Mouse (Mus musculus) thymus, adult 2 months (tissue): ENCODE results near the gene Galns.

Experiments
- CTCF ChIP-seq: fragments of 200-500 bp; IDR thresholded peaks from 2 replicates; pipeline ENCODE4 v1.5.1; 2012; ENCODE audit warnings: mild to moderate bottlenecking, control low read depth, low read length, moderate library complexity, borderline replicate concordance; ENCODE audit not compliant: control insufficient read depth, poor library complexity, insufficient read depth; ENCODE audit errors: extremely low read depth
- POLR2A ChIP-seq: fragments of 200-500 bp; IDR thresholded peaks from 2 replicates; pipeline ENCODE4 v1.6.1; 2012; ENCODE audit warnings: mild to moderate bottlenecking, low read length, control low read depth, moderate library complexity; ENCODE audit not compliant: control insufficient read depth, poor library complexity, insufficient read depth; ENCODE audit errors: extremely low read depth

DNA sequence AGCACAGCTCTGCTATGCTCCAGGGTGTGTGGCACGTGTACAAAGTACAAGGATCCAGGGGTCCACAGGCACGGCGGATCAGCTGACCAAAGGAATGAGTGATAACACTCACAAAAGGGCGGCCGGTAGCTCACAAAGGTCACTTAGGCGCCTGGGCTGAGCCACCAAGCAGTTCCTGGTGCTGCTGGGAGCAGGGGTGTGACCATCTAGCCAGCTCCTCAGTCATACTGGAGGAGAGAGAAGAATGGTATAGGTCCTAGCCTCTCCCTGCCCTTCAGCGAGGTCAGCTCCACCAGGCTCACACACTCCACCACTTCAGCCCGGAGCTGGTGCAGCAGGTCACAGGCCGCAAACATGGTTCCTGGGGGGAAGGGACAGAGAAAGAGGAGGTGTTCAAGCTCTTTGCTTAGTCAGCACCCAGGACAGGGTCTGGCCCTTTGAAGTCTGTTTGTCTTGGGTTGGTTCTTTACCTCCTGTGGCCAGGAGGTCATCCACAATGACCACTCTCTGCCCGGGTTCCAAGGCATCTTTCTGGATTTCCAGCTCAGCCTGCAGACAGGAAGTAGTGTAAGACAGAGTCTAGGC, 36.5 kb downstream of the Galns start:
- no peak for TF ChIP-seq POLR2A
- TF ChIP-seq CTCF = no peak
